Mouse (Mus musculus) left cerebral cortex, postnatal 36 days (tissue): ENCODE data around the gene Ctdnep1. TPM values are rescaled to one million over a fixed set of nuclear protein-coding genes. Genes with fewer than 3 reads are reported as not detected.
"Not testable (repeated sequence)": the region's sequence is repeated elsewhere in the genome, so short reads cannot be mapped to it uniquely, and the experiment has no call there.

Experiments
- DNase-seq, 2 experiments: peaks; one replicate each; pipeline ENCODE4 v3.0.0; 2021 to 2022; ENCODE audit warnings: low spot score in 2 of 2, mixed read lengths in 1 of 2
- intact Hi-C: fragments of 180-260 bp; cut with DNase I; formaldehyde crosslinking; loops from one replicate; pipeline ENCODE4 v1.15.1; 2025
- total RNA-seq, 2 experiments: library from RNA; stranded (reverse); gene quantifications; 2 replicates each; pipeline ENCODE4 v1.2.3; 2021

Gene Ctdnep1
- total RNA-seq, 2 experiments from 2014 or later, result 112 to 128 TPM

GRCm38 (mm10) chr11:69999666-70000065 lies 18.7 kb downstream of the Ctdnep1 start:
- DNase-seq, result no peak
- intact Hi-C loops, result loop anchor here (2.0 kb wide), 1 partner anchor 15 kb away; the partner anchor contains the start of gene Acadvl

GRCm38 (mm10) chr11:70000396-70000898 lies 19.5 kb downstream of the Ctdnep1 start, which contains the start of gene Dvl2:
Dvl2 (plus strand) TSS chr11:70000595.
- intact Hi-C loops, result loop anchor here (2.0 kb wide), 1 partner anchor 14 kb away; the partner anchor contains the start of gene Acadvl

DNA sequence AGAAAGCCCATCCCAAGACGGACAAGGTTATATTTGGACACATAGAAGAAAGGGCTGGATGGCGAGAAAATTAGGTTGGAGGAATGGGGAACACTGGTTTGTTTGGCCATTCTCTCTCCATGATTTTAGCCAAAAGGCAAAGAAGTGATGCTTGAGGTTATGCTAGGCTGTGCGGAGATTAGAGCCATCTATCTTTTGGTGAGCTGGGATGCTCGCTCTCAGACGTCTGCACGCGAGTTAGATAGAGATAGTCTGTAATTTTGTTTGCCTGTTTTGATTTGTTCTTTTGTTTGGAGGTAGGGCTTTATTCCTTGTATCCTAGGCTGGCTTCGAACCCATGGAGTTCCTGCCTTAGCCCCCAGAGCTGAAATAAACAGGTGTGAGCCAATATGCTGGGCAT lies 20.2 kb downstream of the Ctdnep1 start:
- intact Hi-C loops, result loop anchor here (2.0 kb wide), 1 partner anchor 14 kb away; the partner anchor contains the start of gene Acadvl

More at GRCm38 (mm10) chr11:70000396-70000898, 19.5 kb downstream of the Ctdnep1 start, which contains the start of gene Dvl2:
- DNase-seq, result peak; percentile 90 to 91

GRCm38 (mm10) chr11:70001865-70002264 lies 20.9 kb downstream of the Ctdnep1 start:
- intact Hi-C loops, result loop anchor here (2.0 kb wide), 1 partner anchor 13 kb away; the partner anchor contains the start of gene Acadvl
- DNase-seq, result no peak

More for the DNA sequence above, 20.2 kb downstream of the Ctdnep1 start:
- no peak for DNase-seq

- intact Hi-C loops, result no loop called here
- DNase-seq, result no peak
Observed at GRCm38 (mm10) chr11:70002471-70002870, 21.5 kb downstream of the Ctdnep1 start.

DNA sequence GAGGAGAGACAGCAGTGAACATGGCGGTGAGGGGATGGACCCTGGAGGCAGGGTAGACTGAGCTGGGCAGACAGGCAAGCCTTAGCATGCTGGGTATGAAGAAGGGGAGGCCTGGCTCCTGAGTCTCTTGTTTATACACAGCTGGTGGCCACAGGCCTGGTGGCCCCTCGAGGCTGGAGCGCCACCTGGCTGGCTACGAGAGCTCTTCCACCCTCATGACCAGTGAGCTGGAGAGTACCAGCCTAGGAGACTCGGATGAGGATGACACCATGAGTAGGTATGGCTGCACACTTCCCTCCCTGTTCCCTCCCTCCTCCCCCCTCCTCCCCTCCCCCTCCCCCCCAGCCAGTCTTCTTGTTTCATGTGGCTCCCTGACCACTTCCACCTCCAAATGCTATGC lies 24.6 kb downstream of the Ctdnep1 start:
- DNase-seq, result no peak
- intact Hi-C loops, result no loop called here

DNA sequence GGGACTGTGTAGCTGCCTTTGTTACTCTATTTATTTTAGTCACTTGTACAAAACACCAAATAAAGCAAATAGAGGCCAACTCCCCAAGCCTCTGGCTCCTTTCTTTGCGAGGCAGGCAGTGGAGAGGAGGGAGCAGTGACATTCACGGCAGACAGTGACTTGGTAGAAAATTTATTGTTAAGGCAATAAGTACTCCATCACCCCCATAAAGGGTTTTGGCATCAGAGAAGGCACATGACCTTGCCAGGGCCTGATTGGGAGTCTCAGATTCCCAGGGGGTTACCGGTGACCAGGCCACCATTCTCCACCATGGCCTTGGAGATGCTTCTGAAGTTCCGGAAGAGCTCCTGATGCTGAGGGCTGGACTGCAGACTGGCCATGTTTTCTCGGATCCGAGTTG lies 29.1 kb downstream of the Ctdnep1 start:
- DNase-seq, result no peak
- intact Hi-C loops, result no loop called here

- intact Hi-C loops, result no loop called here
Observed at GRCm38 (mm10) chr11:70010548-70010947, 29.6 kb downstream of the Ctdnep1 start.

GRCm38 (mm10) chr11:70010961-70011360 lies 30.0 kb downstream of the Ctdnep1 start:
- intact Hi-C loops, result no loop called here
- no peak for DNase-seq

More at GRCm38 (mm10) chr11:70010548-70010947, 29.6 kb downstream of the Ctdnep1 start:
- no peak for DNase-seq

GRCm38 (mm10) chr11:70012931-70013330 lies 32.0 kb downstream of the Ctdnep1 start:
- DNase-seq, result no peak
- intact Hi-C loops, result no loop called here

- intact Hi-C loops, result no loop called here
- DNase-seq, result no peak
Observed at GRCm38 (mm10) chr11:70013408-70013807, 32.5 kb downstream of the Ctdnep1 start.

GRCm38 (mm10) chr11:70014051-70014450 lies 33.1 kb downstream of the Ctdnep1 start:
- intact Hi-C loops, result loop anchor here (2.0 kb wide), 1 partner anchor 13 kb away; the partner anchor contains the start of gene Dvl2
- no peak for DNase-seq

GRCm38 (mm10) chr11:70014880-70015558 lies 34.1 kb downstream of the Ctdnep1 start, which contains the start of gene Acadvl:
Acadvl (minus strand) TSS chr11:70015411.
- peak; percentile 83 to 85 for DNase-seq
- intact Hi-C loops, result loop anchor here (2.0 kb wide), 1 partner anchor 14 kb away; the partner anchor contains the start of gene Dvl2

DNA sequence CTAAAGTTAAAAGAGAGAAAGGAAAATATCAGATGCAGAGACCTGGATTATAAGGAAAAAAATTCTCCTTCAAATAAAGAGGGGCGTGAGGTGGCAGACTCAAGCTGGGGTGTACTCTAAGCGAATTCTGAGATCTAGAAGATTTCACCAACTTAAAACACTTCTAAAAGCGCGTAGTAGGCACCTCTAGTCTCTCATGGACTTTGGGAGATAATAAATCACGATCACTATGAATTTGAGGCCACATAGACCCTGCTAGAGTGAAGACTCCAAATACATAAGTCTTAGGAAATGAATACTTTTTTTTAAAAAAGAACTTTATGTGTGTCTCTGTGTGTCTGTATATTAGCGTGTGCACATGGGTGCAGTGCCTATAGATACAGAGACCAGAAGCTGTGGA lies 34.7 kb downstream of the Ctdnep1 start:
- intact Hi-C loops, result loop anchor here (2.0 kb wide), 1 partner anchor 15 kb away; the partner anchor contains the start of gene Dvl2
- no peak for DNase-seq

GRCm38 (mm10) chr11:70016177-70016576 lies 35.2 kb downstream of the Ctdnep1 start:
- intact Hi-C loops, DNase-seq: not testable (repeated sequence)

GRCm38 (mm10) chr11:70016669-70017068 lies 35.7 kb downstream of the Ctdnep1 start, which contains the start of gene Dlg4:
Dlg4 (plus strand) TSS chr11:70016942.
- DNase-seq, result no peak

DNA sequence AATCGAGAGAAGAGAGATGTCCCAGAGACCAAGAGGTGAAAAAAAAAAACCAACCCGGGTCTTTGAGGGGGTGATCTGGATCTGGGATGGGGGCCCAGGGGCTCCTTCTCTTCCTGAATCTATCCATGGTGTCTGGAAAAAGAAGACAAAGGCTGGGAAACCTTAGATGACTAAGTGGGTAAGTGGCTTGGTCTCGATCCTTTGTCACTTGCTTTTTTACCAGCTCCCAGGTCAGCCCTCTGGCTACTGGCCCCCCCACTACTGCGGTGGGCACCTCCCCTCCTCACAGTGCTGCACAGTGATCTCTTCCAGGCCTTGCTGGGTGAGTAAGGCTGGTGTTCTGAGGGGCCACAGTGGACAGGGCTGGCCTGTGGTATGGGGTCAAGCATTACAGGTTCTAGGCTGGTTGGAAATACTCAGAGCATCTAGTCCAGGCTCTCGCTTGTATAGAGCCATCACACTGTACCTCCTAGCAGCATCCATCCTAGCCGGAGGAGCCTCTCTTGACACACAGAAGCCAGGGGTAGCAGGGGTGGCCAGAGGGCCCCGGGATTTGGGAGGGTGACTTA lies 36.3 kb downstream of the Ctdnep1 start:
- no peak for DNase-seq
- intact Hi-C loops, result no loop called here

More at GRCm38 (mm10) chr11:70016669-70017068, 35.7 kb downstream of the Ctdnep1 start, which contains the start of gene Dlg4:
- intact Hi-C loops, result no loop called here

- DNase-seq, result peak; percentile 65
- intact Hi-C loops, result no loop called here
Observed at GRCm38 (mm10) chr11:70018131-70018990, 37.4 kb downstream of the Ctdnep1 start.

- intact Hi-C loops, result no loop called here
- DNase-seq, result no peak
Observed at GRCm38 (mm10) chr11:70019495-70020021, 38.6 kb downstream of the Ctdnep1 start.
